Mouse (Mus musculus) ES-CJ7 (cell line): Measurements from ENCODE around the gene Mctp1.
"Not testable (repeated sequence)": the region's sequence is repeated elsewhere in the genome, so short reads cannot be mapped to it uniquely, and the experiment has no call there.

ENCODE experiments used
- DNase-seq: peaks from one replicate; pipeline ENCODE4 v3.0.0; 2011; ENCODE audit warnings: low read depth, low spot score

Gene Mctp1

DNA sequence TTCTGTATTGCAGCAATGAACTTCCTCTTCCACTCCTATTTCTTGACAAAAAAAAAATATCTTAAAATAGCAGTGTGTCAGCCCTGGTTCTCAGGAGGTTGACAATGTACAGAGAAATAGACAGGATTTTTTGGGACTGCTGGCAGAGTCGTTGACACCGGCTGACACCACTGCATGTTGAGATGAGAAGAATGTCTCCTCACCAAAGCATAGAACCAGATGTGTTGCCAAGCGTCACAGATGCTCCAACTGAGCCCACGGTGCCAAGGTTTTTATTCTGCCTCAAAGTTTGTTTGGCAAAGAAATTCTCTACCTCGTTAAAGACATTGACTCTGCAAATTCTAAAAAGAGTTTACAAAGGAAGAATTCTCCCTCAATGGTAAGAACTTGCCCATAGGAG, 548.6 kb downstream of the Mctp1 start:
- DNase-seq: no peak

- no peak for DNase-seq
Observed at GRCm38 (mm10) chr13:76949234-76949633, 564.9 kb downstream of the Mctp1 start.

DNA sequence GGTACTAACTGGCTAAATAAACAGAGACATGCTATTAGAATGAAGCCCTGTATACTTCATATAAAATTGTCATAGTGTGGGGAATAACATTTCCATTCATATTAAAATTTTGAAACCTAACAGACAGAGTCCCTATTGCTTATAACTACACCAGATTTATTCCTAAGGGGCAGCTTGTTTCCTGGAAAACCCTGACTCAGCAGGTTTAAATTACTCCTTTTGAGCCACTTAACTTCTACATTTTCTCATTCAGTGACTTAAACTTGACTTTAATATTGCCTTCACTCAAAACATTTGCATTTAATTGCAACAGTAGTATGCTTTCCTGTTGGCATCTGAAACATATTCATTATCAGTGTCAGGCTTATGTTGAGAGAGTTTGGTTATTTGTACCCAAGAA, 583.3 kb downstream of the Mctp1 start:
- DNase-seq: no peak

- DNase-seq: peak; percentile 14
Observed at GRCm38 (mm10) chr13:76969386-76969785, 585.1 kb downstream of the Mctp1 start.

DNA sequence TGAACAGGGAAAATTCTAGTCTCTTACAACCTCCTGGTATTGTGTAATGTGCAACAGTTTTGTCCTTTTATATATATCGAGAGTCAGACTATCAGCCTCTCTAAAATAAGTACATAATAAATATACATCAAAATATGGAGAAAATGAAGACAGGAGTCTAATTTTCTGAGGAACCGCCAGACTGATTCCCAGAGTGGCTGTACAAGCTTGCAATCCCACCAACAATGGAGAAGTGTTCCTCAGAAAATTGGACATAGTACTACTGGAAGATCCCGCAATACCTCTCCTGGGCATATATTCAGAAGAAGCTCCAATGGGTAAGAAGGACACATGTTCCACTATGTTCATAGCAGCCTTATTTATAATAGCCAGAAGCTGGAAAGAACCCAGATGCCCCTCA, 586.7 kb downstream of the Mctp1 start:
- not testable (repeated sequence) for DNase-seq

- no peak for DNase-seq
Observed at GRCm38 (mm10) chr13:77002628-77003027, 618.3 kb downstream of the Mctp1 start.

- no peak for DNase-seq
Observed at GRCm38 (mm10) chr13:77003684-77004083, 619.3 kb downstream of the Mctp1 start.

- no peak for DNase-seq
Observed at GRCm38 (mm10) chr13:77018851-77019250, 634.5 kb downstream of the Mctp1 start.

GRCm38 (mm10) chr13:77029594-77029993, 645.3 kb downstream of the Mctp1 start:
- DNase-seq: no peak

DNA sequence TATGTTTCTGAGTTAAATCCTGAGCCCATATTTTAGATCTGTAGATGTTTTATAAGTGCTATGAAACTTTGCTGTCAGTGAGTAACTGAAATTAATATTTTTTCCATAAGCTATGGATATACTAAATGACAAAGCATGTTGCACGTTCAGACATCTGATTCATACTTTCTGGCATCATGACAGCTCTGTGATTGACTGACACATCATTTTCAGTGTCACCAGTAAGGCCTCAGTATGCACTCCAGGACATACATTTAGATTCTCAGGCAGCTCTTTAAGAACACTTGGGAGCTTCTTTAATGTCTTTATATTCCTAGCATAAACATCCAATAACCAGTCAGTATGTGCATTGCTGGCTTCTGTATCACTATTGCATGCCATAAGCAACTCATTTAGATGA, 659.0 kb downstream of the Mctp1 start:
- no peak for DNase-seq

DNA sequence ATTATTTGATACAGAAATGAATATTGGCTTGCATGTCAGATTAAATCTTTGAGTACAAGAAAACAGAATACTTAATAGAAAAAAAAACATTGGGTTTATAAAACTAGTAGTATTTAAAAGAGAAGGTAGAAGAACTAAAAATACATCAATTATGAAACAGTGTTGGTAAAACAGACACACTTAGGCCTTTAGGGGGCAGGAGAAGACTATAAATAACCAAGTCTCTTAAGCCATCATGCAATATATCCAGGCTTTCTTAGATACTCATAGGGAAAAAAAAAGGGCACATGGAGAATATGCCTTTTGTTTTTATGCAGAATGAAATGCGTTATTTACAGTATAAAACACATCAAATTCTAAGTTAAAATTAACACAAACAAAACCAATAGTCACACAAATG, 661.0 kb downstream of the Mctp1 start:
- no peak for DNase-seq

DNA sequence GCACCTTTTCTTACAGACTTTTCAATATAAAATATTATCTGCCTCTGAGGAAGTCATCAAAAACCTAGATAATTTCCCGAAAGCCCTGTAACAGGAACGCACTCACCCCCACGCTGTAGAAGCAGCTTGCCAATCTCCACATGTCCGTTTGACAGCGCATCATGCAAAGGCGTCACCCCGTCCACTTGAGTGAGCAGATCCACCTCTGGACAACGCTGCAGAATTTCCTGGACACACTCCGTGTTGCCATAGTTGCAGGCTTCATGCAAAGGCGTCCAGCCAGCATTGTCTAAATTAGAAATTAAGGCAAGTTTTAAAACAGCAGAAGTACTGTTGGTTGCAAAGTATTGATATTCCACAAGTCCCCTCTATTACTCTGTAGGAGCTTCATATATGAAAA, 662.1 kb downstream of the Mctp1 start:
- DNase-seq: no peak

GRCm38 (mm10) chr13:77047179-77047931, 663.0 kb downstream of the Mctp1 start:
- DNase-seq: no peak

- DNase-seq: no peak
Observed at GRCm38 (mm10) chr13:77048461-77048860, 664.1 kb downstream of the Mctp1 start.

DNA sequence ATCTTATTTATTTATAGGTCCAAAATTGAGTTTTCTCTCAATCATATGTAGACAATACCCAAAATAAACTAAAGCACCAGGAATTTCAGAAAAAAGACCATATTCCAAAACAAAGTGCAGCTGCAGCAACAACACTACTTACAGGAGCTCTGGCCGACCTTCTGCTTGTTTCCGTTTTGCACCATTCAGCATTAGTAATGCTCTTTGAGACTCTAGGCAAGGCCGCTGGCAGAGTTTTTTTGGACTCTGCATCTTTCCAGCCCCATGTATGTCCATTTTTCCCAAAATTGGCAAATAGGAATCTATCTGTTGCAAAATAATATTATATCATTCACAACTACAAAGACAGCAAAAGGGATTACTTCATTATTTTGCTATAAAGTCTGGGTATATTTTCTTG, 665.4 kb downstream of the Mctp1 start:
- no peak for DNase-seq

DNA sequence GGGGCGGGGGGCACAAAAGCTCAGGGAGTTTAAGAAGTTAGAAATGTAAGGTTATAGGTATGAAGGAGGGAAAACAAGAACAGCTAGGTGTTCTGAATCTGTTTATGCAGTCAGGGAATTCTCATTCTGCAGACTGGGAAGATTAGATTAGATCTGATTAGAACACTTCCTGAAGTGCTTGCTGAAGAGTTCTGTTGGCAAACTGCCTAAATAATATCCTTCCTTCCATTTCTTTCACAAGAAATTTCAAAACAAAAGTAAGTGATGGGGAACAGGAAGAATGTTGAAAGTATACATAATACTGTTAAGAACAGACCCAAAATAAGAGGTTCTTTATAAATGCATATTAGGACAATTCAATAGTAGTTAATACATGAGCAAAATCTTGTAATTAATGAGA, 678.9 kb downstream of the Mctp1 start:
- no peak for DNase-seq

- no peak for DNase-seq
Observed at GRCm38 (mm10) chr13:77068847-77069246, 684.5 kb downstream of the Mctp1 start.

GRCm38 (mm10) chr13:77072030-77072429, 687.7 kb downstream of the Mctp1 start:
- no peak for DNase-seq
